Mouse (Mus musculus) brain, embryonic 14.5 days (tissue): ENCODE measurements around the gene Bcl11a.

ENCODE experiments used
- CTCF ChIP-seq: fragments of 200-500 bp; IDR thresholded peaks from 2 replicates; pipeline ENCODE4 v1.5.1; 2012; ENCODE audit warnings: inconsistent platforms, mild to moderate bottlenecking, moderate library complexity, borderline replicate concordance; ENCODE audit not compliant: insufficient read depth, insufficient read length; ENCODE audit errors: extremely low read depth
- POLR2A ChIP-seq: fragments of 200-500 bp; IDR thresholded peaks from 2 replicates; pipeline ENCODE4 v1.6.1; 2012; ENCODE audit warnings: mild to moderate bottlenecking, inconsistent platforms, borderline replicate concordance; ENCODE audit not compliant: poor library complexity, insufficient read depth, insufficient read length, severe bottlenecking; ENCODE audit errors: extremely low read depth

- TF ChIP-seq POLR2A (no peak), CTCF (no peak)
Observed at GRCm38 (mm10) chr11:24197424-24197823, 119.6 kb downstream of the Bcl11a start.
